Mouse (Mus musculus) kidney, postnatal 25 days (tissue): ENCODE measurements around the gene Snrpb.

ENCODE experiments used
- DNase-seq, 2 experiments: peaks; one replicate each; pipeline ENCODE4 v3.0.0; 2021; ENCODE audit warnings: mixed read lengths in 2 of 2

Gene Snrpb

DNA sequence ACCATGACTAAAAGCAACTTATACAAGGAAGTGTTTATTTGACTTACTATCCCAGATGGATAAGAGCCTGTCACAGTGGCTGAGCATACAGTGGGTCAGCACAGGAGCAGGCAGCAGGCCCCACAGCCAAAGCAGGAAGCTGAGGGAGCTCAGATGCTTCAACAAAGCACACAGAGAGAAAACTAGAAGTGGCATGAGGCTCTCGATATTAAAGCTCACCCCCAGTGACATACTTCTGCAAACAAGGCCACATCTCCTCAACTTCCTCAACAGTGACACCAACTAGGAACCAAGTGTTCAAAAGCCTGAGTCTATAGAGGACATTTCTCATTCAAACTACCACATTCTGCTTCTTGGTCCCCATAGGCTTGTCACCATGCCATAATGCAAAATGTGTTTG, 49.5 kb downstream of the Snrpb start:
- DNase-seq = no peak

DNA sequence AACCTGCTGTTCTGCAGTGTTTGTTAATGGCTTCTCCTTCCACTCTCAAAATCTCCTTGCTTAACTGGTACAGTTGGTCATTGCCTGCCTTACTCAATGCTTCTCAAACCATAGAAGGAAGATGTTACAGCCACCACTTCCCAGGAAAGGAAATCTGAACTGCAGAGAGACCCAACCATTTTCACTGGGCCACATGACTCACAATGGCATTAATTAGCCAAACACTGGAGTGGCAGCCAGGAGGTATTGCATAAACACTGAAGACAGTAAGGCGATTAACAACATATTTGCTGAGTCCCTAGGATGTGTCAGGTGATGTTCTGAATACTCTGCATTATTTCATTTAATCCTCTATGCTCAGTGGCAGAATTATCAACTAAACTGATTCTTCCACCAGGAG, 53.1 kb downstream of the Snrpb start:
- no peak for DNase-seq

DNA sequence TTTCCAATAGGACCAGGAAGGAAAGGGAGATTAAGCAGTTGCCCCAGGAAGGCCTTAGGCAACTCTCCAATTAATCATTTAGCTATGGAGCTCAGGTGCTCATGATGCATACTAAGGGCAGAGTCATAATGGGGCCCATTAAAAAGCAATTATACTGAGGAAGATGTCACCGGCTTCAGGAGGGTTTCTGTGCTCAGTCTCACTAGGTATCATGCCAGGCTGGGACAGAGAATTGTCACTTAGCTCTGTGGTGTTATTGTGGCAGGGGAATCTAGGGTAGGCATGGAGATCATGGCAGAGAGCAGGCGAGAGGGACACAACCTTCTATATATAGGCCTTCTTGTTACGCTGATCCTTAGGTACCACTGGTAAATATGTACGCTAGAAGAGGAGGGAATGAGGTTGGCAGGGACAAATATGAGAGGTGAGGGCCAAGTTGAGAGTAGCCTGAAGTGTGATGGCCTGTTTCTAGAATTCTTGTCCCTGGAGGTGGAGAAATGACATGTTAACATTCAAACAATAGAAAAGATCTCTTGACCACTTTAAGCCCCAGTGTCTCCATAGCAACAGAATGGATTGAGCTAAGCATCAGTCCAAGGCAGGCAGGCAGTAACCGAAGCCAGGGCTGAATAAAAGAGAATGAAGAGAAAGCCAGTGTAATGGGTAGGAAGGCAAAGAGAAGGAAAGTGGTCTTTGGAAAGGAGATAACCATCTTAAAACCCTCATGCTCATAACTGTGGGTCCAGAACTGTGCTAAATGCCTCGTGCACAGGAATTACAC, 53.7 kb downstream of the Snrpb start:
- no peak for DNase-seq
